Mouse (Mus musculus) natural killer cell, adult 2 months (primary cell): ENCODE data around the gene Rrp7a.

Experiments used
- DNase-seq, 2 experiments: peaks; one replicate each; pipeline ENCODE4 v3.0.0; 2022; ENCODE audit warnings: low spot score in 2 of 2

The Rrp7a gene

DNA sequence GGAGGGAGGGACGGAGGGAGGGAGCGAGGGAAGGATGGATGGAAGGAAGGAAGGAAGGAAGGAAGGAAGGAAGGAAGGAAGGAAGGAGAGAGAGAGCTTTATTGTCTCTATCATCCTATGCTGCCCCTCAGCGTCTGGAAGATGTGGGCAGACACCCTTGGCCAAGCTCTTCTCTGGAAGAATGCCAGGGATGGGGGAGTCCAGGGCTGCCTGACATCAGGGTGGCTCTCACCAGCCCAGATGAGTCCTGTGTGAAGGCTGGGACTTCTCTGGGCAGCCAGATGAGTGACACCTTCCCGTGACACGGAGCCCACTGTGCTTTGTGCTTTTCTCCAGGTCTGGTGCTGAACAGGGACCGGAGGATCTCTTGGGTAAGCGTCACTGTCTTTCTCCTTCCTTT, 10.7 kb downstream of the Rrp7a start:
- DNase-seq = no peak

DNA sequence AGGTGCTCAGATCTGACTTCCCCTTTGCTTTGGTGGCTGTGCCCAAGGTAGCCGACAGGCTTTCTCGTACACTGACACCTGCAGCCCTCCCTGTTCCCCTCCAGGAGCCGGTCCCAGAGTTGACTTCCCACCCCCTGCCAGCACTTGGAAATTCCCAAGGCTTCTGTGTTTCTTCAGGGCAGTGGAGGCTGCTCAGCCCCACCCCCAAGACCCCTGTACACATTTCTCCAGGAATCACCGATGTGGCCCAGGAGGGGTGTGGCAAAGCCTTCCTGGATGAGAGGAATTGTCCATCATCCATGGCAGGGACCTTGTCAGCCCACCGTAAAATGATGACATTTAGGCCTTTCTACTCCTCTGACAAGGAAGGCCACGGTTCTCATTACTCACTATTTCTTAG, 11.3 kb downstream of the Rrp7a start:
- no peak for DNase-seq

DNA sequence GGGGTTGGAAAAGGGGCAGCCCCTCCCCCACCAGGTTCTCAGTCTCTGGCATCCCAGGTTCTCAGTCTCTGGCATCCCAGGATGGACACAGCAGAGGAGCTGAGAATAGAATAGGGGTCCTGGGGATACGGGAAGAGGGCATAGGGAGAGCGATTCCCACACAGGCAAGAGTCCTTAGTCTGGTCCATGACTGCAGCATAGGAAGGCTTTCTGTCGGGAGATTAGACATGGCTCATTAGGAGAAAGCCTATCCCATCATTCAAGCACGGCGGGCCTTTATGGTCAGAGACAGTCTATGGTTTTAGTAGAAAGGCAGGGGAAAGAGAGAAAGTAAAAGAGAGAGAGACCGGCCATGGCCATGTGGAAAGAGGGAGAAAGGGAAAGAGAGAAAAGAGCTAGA, 14.8 kb downstream of the Rrp7a start:
- no peak for DNase-seq

DNA sequence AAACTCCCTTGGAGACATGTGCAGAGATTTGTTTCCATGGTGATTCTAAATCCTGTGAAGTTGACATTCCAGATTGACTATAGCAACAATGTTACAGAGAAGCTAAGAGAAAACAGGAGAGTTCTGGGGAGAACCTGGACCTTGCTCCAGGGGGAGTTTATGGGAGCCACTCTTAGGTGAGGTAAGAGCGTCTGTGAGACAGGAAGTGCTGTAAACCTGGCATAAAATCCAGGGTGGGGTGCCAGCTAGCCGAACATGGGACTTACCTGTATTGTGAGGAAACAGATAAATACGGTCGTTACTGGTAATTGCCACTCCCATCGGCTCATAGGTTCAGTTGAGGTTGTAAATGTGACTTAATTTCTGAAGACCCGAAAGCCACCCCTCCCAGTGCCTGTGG, 16.2 kb downstream of the Rrp7a start:
- no peak for DNase-seq

DNA sequence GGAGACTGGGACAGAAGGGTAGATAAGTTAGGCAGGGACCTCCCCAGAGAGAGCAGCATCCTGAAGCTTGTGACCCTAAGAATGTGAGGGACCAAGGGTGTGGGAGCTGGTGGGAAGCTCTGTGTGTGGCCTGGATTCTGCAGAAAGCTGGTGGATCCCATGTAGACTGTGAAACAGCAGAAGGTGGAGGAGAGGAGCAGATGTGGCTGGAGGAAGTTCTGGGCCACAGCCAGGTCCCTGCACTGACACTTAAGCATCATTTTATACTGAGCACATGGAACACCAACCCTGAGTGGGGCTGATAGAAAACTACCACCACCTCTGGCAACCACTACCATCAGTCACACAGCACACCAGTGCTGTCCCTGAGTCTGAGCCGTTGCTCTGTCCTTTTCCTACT, 19.5 kb downstream of the Rrp7a start:
- DNase-seq = no peak

DNA sequence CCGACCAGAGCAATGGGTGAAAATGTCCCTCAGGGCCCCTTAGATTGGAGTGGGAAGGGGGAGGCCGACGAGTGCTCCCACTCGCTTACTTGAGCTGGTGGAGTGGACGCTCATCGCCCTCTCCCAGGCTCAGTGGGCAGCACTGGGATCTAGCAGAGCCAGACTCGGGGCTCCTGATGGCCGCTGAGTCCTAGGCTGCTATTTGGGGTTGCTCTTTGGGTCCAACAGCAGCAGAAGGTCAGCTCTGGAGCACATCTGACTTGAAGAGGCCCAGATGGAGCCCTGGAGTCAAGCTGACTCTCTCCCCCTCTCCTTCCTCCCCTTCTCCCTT, 22.3 kb downstream of the Rrp7a start:
- no peak for DNase-seq

DNA sequence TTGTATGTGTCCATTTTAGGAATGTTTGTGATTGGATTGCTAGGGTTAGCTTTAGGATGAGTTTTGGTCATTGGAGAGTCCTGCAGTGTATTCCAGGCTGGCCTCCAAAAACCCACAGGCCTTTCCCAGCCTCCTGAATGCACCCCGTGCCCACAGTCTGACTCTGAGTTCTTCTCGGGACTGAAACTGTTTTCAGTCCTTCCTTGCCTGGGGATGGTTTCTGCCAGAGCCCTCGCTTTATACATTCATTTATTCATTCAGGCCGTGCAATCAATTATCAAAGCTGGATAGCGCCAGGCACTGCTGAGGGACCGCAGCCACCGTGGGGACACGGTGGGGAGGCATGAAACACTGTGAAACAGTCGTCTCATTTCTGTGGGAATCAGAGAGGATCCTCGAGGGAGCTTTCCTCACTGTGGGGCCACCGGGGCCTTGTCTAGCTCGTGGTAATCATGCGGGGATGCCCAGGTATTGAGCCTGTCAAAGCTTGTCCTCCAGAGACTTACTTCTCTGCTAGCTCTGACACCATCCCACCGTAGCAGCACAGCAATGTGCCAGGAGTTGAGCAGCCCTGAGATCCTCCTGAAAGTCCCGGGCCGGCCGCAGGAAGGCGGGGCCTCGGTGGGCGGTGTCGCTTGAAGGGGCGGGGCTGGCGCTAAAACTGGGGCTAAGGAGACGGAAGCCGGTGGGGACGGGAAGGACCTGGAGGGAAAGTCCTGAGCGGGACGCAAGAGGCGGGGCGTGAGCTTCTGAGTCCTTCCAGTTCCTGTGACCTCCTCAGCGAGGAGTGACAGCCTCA, 22.9 kb downstream of the Rrp7a start:
- DNase-seq = peak; percentile 90 to 93

DNA sequence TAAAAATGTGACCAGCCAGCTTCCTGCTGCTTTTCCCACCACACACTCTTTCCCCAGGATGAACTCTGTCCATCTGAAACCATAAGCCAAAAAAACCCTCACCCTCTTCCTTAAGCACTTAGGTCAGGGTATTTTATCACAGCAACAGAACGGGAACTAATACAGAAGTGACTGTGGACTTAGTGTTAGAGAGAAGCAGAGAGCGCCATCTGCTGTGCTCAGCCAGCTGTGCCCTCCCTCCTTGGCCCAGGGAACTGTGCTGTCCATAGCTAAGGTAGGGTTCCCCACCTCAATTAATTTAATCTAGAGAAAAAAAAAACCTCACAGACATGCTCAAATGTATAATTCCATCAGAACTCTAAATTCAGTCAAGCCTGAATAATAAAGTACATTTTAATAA, 26.7 kb downstream of the Rrp7a start:
- DNase-seq = peak in 1 of 2 experiments; percentile 28

DNA sequence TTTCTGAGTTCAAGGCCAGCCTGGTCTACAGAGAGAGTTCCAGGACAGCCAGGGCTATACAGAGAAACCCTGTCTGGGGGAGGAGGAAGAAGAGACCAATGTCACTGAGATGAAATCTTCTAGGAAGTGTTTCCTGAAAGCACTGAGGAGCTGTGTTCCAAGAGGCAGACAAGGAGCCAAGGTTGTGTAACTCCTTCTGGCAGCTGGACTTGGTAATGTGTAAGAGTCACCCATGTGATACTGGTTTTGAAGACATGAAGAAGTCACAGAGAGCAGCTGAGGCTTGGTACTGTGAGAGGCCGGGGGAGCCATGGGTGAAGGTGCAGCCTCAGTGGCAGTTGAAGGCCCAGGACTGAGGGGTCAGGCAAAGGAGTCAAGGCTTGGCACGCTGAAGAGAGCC, 28.9 kb downstream of the Rrp7a start:
- DNase-seq = no peak

DNA sequence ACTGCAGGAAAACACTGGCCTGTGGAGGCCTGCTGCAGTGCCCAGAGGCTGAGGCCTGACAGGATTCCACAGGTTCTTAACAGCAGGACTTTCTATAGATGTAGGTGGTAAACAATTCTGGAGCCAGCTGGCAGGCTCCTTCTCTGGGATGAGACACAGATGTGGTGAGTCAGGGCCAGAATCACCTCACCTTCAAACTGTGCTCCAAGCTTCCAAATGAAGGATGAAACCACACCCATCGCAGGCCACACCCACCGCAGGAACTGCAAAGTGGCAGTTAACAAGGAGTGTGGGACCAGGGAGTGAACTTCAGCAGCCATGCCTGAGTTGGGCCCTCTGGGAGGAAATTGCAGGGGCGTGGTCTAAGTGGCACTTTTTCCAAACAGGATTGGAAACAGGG, 31.7 kb downstream of the Rrp7a start:
- no peak for DNase-seq

DNA sequence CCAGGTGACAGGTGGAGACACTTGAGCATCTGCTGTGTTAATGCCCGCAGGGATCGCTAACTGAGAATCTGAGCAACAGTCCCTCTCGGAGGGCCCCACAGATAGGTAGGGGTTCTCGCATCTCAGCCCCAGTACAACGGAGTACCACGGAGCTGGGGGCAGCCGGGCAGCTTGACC, 33.3 kb downstream of the Rrp7a start, which contains the start of gene Serhl:
Gene Serhl, plus strand, starts transcription at position 78 of the 177 bp plus-strand sequence.
- no peak for DNase-seq

DNA sequence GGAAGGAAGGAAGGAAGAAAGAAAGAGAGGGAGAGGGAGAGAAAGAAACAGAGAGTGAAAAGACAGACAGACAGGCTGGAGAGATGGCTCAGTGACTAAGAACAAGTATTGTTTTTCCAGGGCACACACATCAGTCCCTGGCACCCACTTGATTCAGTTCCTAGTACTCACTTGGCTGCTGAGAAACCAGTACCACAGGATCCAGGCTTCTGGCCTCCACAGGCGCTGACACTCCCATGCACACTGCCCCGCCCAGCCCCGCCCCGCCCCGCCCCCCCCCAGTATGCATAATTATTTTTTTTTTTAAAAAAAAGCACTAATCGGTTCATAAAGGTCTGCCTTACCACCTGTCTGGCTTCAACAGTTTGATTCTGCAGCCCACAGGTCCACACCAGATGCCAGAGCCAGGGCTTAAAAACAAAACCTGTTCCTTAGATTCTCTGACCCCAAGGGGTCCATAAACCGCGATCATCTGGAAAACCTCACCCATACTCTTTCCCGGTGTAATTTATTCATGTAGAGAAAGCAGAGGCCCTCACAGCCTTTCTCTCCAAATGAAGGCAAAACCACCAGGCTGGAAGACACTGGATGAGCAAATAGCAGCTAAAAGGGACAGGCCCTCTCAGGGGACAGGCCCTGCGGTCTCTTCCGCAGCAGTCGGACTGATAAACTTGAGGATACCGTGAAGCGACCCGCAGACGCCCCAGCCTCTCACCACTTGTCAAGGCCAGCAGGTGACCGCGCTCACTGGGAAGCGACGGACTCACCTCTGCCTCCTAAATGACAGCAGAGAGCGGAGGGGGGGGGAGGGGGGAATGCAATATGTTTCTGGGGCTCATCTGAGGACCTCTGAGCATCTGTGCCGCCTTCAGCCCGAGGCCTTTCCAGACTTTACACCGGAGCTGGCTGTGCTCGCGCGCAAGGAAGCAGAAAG, 33.8 kb downstream of the Rrp7a start:
- no peak for DNase-seq

DNA sequence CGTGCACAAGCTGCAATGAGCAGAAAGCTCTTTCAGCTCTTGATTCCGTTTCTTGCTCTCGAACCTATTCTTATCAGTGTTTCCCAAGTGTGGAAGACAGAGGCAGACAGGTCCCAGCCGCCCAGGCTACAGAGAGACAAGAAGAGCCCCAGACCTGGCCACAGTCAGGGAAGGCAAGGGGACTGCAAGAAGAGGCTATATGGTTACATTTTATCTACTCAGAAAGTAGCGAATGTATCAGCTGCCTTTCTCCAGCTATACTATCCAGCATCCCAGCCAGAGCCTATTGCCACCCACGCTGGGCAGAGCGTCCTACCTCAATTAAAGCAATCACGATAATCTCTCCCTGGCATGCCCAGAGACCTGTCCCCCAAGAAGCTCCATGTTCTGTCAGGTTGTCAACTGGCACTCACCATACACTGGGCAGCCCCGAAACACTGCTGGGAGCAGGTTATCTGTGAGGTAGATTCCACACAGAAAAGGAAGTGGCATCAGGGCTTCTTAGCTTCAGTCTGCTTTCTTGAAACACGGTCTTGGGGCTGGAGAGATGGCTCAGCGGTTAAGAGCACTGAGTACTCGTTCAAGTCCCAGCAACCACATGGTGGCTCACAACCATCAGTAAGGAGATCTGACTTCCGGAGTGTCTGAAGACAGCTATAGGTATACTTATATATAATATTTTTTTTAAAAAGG, 35.8 kb downstream of the Rrp7a start:
- no peak for DNase-seq

DNA sequence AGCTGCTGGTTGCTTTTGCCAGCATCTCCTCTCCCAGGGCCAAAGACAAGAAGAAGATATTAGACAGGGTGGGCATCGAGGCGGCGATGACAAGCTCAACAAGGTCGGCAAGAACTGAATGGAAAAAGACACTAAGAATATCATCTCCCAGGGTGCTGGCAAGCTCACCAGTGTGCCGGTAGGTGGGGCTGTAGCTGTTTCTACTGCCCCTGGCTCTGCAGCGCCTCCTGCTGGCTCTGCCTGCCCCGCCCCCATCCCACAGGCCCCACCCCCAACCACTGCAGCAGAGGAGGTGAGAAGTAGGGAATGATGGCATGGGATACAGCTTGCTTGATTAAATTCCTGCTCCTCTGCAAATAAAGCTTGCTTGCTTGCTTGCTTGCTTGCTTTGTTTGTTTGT, 36.7 kb downstream of the Rrp7a start:
- peak in 1 of 2 experiments; percentile 61 for DNase-seq

DNA sequence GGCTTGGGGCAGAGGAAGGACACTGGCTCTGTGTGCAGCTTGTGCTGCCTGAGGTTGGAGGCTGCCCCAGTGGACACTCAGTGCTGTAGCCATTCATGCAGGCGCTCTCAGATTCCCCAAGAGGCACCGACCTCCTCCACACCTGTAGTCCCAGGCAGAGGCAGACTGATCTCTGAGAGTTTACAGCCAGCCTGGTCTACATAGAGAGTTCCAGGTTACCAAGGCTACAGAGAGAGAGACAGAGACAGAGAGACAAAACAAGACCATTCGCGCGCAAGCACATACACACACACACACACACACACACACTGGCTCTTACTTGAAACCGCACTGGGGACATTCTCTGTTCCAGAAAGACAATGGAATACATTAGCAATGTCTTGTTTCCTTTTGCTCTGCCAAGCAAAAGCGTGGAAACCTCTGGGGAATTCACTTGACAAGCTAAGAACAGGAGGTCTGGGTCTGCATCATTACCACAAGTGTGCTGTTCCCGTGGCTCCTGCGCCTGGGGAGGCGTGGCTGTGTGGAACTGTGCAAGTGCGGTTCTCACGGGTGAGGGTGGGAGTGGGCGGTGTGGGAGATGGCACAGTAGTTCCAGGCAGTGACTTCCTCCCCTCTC, 38.5 kb downstream of the Rrp7a start:
- DNase-seq = no peak

DNA sequence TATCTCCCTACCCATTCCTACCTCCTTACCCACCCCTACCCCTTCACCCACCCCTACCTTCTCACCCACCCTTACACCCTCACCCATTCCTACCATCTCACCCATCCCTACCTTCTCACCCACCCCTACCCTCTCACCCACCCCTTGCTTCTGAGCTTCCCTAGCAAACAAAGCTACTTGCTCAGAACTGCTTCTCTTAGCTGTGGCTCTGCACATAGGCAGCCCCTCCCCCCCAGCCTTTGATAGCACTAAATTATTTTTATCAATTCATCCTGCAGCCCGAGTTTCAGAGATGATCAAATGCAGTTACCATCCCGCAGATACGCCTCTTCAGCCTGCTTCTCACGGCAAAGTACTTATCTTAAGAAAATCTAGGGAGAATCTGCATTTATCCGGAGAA, 39.1 kb downstream of the Rrp7a start:
- DNase-seq = no peak

DNA sequence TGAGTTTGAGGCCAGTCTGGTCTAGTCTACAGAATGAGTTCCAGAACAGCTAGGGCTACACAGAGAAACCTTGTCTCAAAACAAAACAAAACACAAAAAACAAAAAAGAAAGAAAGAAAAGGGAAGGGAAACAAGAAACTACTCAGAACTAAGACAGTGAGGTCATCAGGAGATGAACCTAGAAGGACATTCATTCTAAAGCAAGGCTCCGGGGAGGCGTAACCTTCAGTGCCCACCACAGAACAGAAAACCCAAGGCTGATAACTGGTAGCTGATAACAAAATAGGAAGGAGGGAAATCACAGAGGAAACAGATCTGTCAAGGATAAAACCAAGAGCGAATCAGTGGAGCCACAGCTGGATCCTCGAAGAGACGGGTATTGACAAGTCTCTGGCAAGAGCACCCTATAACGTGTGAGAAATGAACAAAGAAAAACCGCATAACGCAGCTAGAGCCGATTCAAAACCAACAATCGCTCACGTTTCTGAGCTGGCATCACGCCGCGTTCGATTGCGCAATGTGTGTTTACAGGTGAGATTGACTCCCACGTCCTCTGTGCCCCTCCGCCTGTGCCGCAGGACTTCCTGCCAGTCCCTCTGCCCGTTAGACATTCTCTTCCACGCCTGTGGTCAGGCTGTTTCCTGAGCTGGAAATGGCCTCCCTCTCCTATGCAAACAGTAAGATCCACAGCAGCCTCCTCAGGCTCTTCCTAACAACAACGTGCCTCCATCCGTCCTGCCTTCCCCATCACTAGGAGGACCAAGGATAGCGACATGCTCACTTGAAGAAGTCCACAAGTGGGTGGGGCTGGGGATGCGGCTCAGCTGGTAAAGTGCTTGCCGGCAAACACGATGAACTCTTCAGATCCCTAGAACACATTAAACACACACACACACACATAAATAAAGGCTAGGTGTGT, 46.7 kb downstream of the Rrp7a start:
- peak; percentile 21 to 32 for DNase-seq

DNA sequence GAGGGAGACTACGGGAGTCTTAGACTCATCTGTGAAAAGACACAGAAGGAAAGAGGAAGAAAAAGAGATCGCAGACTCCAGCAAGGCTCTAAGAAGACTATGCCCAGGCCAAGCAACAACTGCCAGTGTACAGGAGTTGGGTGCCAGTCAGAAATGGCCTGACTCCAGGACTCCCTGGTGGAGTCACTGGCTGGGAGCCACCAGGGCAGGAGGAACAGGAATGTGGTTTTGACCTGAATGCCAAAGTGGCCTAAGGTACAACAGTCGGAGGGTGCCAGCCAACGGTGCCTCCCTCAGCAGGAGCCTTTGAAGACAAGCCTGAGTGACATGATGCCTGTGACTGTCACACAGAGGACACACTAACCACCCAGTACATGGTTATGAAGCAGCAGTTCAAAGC, 48.4 kb downstream of the Rrp7a start:
- no peak for DNase-seq

DNA sequence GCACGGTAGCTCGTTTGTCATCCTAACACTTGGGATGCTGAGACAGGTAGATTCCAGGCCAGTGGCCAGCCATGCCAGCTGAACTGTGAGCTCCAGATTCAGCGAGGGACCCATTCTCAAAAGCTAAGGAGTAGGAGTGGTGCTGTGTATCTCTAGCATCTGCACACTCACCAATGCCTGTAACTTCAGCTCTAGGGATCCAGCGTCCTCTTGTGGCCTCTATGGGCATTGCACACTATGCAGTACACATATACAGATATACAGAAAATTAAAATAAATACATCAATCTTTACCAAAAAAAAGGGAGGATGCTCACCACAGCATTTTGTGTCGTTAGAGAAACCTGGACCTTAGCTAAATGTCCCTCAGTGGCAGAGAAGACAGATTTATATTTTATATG, 50.8 kb downstream of the Rrp7a start:
- no peak for DNase-seq

DNA sequence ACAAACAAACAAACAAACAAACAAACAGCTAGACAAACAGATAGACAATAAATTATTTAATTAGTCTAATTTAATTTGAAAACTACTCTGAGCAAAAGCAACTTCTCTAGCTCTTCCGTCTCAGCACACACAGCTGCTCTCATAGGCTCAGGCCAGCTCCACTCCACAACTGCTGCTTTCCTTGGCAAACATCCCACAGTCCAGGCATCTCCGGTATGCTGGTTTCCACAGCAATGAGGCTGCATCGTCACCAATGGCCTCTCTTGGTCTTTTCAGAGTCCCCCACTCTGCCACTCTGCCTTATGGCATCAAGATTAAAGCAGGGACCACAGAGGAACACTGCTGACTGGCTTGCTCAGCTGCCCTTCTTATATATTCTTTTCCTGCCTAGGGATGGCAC, 51.7 kb downstream of the Rrp7a start:
- DNase-seq = no peak

DNA sequence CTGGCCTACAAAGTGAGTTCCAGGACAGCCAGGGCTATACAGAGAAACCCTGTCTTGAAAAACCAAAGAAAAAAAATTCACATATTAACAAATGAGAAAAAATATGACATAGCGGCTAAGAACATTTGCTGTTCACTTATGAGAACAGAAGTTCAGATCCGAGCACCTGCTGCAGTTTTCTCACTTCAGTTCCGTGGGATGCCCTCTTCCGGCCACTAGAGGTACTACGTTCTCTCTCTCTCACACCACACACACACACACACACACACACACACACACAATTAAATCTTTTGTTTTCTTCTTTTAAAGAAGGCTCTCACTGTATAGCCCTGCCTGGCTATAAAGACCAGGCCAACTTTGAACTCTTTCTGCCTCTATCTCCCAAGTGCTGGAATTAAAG, 54.3 kb downstream of the Rrp7a start:
- no peak for DNase-seq
